Mouse (Mus musculus) intestine, postnatal 0 days (tissue): ENCODE measurements around the gene Dlg5. TPM values are rescaled to one million over a fixed set of nuclear protein-coding genes. Genes with fewer than 3 reads are reported as not detected.
A peak's percentile ranks its signal among the peaks of the same experiment; 100 is the strongest.

ENCODE experiments used
- ATAC-seq: fragments of 200-750 bp; cut with Nextera tagmentation; 2 replicates; pipeline ENCODE4 v1.8.0; 2017; ENCODE audit warnings: mild to moderate bottlenecking, moderate TSS enrichment, moderate library complexity
- H3K27ac ChIP-seq: fragments of 300-500 bp; sonication (generic); 2 replicates; pipeline ENCODE4 v1.5.1; 2014; ENCODE audit warnings: mild to moderate bottlenecking, low read depth, low read length, moderate library complexity
- H3K27me3 ChIP-seq: fragments of 300-500 bp; sonication (generic); replicated peaks from 2 replicates; pipeline ENCODE4 v1.6.1; 2014; ENCODE audit warnings: low read length, mixed read lengths; ENCODE audit not compliant: control insufficient read depth, insufficient read depth
- H3K36me3 ChIP-seq: fragments of 300-500 bp; sonication (generic); 2 replicates; pipeline ENCODE4 v1.6.1; 2014; ENCODE audit warnings: mild to moderate bottlenecking, moderate library complexity; ENCODE audit not compliant: control insufficient read depth, insufficient read depth
- H3K4me1 ChIP-seq: fragments of 300-500 bp; sonication (generic); replicated peaks from 2 replicates; pipeline ENCODE4 v1.6.1; 2014; ENCODE audit warnings: antibody characterized with exemption, low read length, mixed read lengths; ENCODE audit not compliant: control insufficient read depth, insufficient read depth
- H3K4me2 ChIP-seq: fragments of 300-500 bp; sonication (generic); replicated peaks from 2 replicates; pipeline ENCODE4 v1.6.1; 2014; ENCODE audit warnings: low read depth, mild to moderate bottlenecking, moderate library complexity
- H3K4me3 ChIP-seq: fragments of 300-500 bp; sonication (generic); 2 replicates; pipeline ENCODE4 v1.5.1; 2014; ENCODE audit warnings: low read depth, low read length
- H3K9ac ChIP-seq: fragments of 300-500 bp; sonication (generic); 2 replicates; pipeline ENCODE4 v1.6.1; 2014; ENCODE audit warnings: mild to moderate bottlenecking, low read depth, low read length
- H3K9me3 ChIP-seq: fragments of 300-500 bp; sonication (generic); 2 replicates; pipeline ENCODE4 v1.6.1; 2016; ENCODE audit warnings: mixed run types; ENCODE audit not compliant: control insufficient read depth
- CTCF ChIP-seq: sonication (generic); IDR thresholded peaks from 2 replicates; pipeline ENCODE4 v1.5.1; 2016; ENCODE audit warnings: low read depth, mild to moderate bottlenecking, control low read depth, antibody characterized with exemption, moderate library complexity
- WGBS: fragments of 180-500 bp; shearing (Covaris S2); extraction: QIAGEN DNeasy Blood & Tissue Kit; methylation state at CpG from one replicate; pipeline ENCODE4 v1.1.7; 2014; 5-methylcytosine and 5-hydroxymethylcytosine counted together
- polyA plus RNA-seq: library from polyadenylated mRNA; unstranded; fragments of >200 nt; fragmentation: Nextera tagmentation; extraction: Ambion mirVana; gene quantifications from 2 replicates; pipeline ENCODE4 v1.2.1, GENCODE M21; 2015

Gene Dlg5
- polyA plus RNA-seq, 1 experiment from 2014 or later: 5.5 TPM

DNA sequence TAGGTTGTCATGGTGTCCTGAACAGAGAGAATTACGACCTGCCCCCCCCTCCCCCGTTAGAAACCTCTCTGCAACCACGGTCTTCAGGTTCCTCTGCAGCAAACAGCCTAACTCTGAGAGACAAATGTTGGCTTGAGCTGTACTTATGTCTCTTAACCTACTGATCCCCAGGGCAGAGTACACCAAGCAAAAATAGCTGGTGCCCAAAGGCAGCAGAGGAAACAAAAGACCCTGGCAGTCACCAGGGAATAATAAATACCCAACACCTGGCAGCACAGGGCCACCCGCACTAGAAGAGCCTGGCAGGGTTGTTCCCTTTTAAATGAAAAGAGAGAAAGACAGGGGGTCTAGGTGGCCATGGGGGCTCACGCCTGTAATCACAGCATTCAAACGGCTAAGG, 4.9 kb downstream of the Dlg5 start:
- no peak for TF ChIP-seq CTCF
- WGBS: 77% methylated on average over 6 of the region's 6 CpGs
- ATAC-seq: no peak
- no peaks in the 10 kb centered on the region for H3K27me3 ChIP-seq
- H3K27ac ChIP-seq: no peak overlapping the region
- no peak overlapping the region for H3K9ac ChIP-seq
- H3K4me3 ChIP-seq: no peak overlapping the region
- no peaks in the 10 kb centered on the region for H3K9me3 ChIP-seq
- H3K4me2 ChIP-seq: no peak overlapping the region
- 0 out of 2 replicates have a peak, but pooled peaks cover 4% of the 10 kb centered on the region for H3K4me1 ChIP-seq
- no peaks in the 10 kb centered on the region; the same call in 1 of the 2 replicates for H3K36me3 ChIP-seq

DNA sequence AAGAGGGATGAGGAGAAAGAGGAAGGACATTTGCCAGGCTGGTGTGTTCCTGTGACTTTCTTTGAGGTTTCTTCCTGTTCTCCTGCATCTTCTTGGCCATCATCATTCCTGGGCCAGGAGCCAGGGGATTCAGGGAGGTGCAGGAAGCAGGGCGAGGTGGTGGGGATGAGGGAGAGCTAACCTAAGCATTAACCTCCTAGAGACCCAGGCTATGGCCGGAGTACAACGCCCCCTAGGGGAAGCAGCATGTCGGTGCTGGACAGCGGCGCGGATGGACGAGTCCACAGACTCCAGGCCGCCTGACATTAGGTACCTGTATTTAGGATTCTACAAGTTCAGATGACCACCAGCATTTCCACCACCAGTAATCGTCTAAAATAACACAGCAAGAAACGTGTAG, 6.1 kb downstream of the Dlg5 start:
- WGBS: 84% methylated on average over 11 of the region's 11 CpGs
- no peak for ATAC-seq

DNA sequence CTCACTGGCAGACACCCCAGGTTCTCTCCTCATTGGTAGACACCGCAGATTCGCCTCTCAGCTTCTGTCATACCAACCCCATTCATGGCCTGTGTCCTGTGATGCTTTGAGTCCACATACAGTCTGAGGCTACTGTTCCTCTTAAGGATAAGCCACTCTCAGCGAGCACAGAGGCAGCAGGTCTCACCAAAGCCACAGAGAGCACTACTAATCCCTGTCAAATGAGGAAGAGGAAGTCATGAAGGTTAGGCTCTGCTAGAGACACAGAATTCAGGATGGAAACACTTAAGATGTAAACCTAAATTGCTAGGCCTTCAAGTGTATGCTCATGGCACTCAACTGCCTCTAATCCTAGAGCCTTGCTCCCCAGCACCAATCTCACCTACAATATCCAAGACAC, 9.8 kb downstream of the Dlg5 start:
- no peak for TF ChIP-seq CTCF
- no peak overlapping the region for H3K4me2 ChIP-seq
- H3K27me3 ChIP-seq: no peaks in the 10 kb centered on the region
- WGBS: 86% methylated on average over 3 of the region's 3 CpGs
- ATAC-seq: no peak
- H3K9ac ChIP-seq: no peak overlapping the region
- no peaks in the 10 kb centered on the region for H3K9me3 ChIP-seq
- H3K36me3 ChIP-seq: no peaks in the 10 kb centered on the region
- no peak overlapping the region for H3K4me3 ChIP-seq
- no peak overlapping the region for H3K27ac ChIP-seq
- peaks cover 6% of the 10 kb centered on the region; the same call in 1 of the 2 replicates for H3K4me1 ChIP-seq

More for the DNA sequence above, 6.1 kb downstream of the Dlg5 start:
- Histone ChIP-seq H3K9me3 (no peaks in the 10 kb centered on the region), H3K9ac (no peak overlapping the region), H3K4me3 (no peak overlapping the region), H3K4me2 (no peak overlapping the region), H3K27me3 (no peaks in the 10 kb centered on the region), H3K36me3 (no peaks in the 10 kb centered on the region; the same call in 1 of the 2 replicates), H3K4me1 (peaks cover 4% of the 10 kb centered on the region; the same call in 1 of the 2 replicates), H3K27ac (no peak overlapping the region)
- peak; percentile 55 for TF ChIP-seq CTCF

- Histone ChIP-seq H3K4me3 (no peak overlapping the region), H3K4me1 (peaks cover 6% of the 10 kb centered on the region; the same call in 1 of the 2 replicates), H3K27ac (0 out of 2 replicates have a peak overlapping the region, but pooled peaks have one; percentile 1), H3K9ac (no peak overlapping the region), H3K9me3 (no peaks in the 10 kb centered on the region), H3K36me3 (no peaks in the 10 kb centered on the region), H3K27me3 (no peaks in the 10 kb centered on the region), H3K4me2 (0 out of 2 replicates have a peak overlapping the region, but pooled peaks have one; percentile 1)
- WGBS: 37% methylated on average over 2 of the region's 2 CpGs
- TF ChIP-seq CTCF: no peak
- peak; percentile 53; the same call in 1 of the 2 replicates for ATAC-seq
Observed at GRCm38 (mm10) chr14:24234411-24234810, 11.3 kb downstream of the Dlg5 start.

- ATAC-seq: peak; percentile 16
- H3K36me3 ChIP-seq: no peaks in the 10 kb centered on the region
- H3K4me2 ChIP-seq: no peak overlapping the region
- H3K27ac ChIP-seq: no peak overlapping the region
- H3K4me3 ChIP-seq: no peak overlapping the region
- WGBS: 54% methylated on average over 12 of the region's 12 CpGs
- H3K4me1 ChIP-seq: peaks cover 6% of the 10 kb centered on the region; the same call in 1 of the 2 replicates
- H3K9ac ChIP-seq: no peak overlapping the region
- H3K9me3 ChIP-seq: no peaks in the 10 kb centered on the region
- H3K27me3 ChIP-seq: no peaks in the 10 kb centered on the region
- no peak for TF ChIP-seq CTCF
Observed at GRCm38 (mm10) chr14:24232641-24233633, 12.8 kb downstream of the Dlg5 start.

- Histone ChIP-seq H3K9me3 (no peaks in the 10 kb centered on the region), H3K27ac (peak overlapping the region; percentile 7; the same call in 1 of the 2 replicates), H3K27me3 (no peaks in the 10 kb centered on the region), H3K36me3 (no peaks in the 10 kb centered on the region), H3K9ac (no peak overlapping the region), H3K4me3 (no peak overlapping the region), H3K4me2 (no peak overlapping the region), H3K4me1 (0 out of 2 replicates have a peak, but pooled peaks cover 6% of the 10 kb centered on the region)
- TF ChIP-seq CTCF: no peak
- WGBS: 40% methylated on average over 6 of the region's 6 CpGs
- ATAC-seq: peak; percentile 65
Observed at GRCm38 (mm10) chr14:24228549-24228948, 17.2 kb downstream of the Dlg5 start.
